Mouse (Mus musculus): ENCODE measurements at regions not wholly inside any gene's neighbourhood (a gene's known extent, or its start where the extent isn't known, plus 50 kb on each side); places are given as distances from the start of the nearest gene placed in this dataset.

DNA sequence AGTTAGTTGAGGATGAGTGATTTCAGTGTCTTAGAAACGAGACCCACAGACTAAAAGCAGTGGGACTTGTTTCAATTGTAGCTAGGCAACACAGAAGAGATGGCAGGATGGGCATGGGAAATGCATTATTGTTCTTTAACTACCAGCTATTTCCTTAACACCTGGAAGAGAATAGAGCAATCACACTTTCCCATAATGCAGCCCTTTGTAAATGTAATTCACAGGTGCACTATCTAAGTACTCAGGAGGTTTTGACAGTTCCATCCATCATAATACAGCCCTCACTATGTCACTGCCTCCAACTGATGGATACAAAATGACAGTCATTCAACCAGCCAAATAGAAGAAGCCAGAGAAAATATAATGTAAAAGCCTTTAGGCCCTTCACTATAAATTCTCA, 697.3 kb downstream of the Prdm13 start:
- Histone ChIP-seq H3K4me3 (ENCODE audit: low read depth, low read length) (no peak overlapping the region), H3K27ac (ENCODE audit: low read depth, low read length) (no peak overlapping the region), H3K27me3 (ENCODE audit: insufficient read depth, low read length) (no peaks in the 10 kb centered on the region), H3K36me3 (ENCODE audit: insufficient read depth) (no peaks in the 10 kb centered on the region), H3K4me1 (ENCODE audit: insufficient read depth) (no peaks in the 10 kb centered on the region), H3K9me3 (ENCODE audit: low read length) (no peaks in the 10 kb centered on the region), H3K9ac (no peak overlapping the region), H3K4me2 (ENCODE audit: low read depth) (no peak overlapping the region)
- TF ChIP-seq CTCF (IDR thresholded peaks at IDR 0.05; ENCODE audit: low read depth): no peak
- peak; percentile 56; the same call in 1 of the 2 replicates for ATAC-seq
- DNase-seq: peak; percentile 4
- 15% methylated on average over 1 of the region's 1 CpGs for WGBS

DNA sequence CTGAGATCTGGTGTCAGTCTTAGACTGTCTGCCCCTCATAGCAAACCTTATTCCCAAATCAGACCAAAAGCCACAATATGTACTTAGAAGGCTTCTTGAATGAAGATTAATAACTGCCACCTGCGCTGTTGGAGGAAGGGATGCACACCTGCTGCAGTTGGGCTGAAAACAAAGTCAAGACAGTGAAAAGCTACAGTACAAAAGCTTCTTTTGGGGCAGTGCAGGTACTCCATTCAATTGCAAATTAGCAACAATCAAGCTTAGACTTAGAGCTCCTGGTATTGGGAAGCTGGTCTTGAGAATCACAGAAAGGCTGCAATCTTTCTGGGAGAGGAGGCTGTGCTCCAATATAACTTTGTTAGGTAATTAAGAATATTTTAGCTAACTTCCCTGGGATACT, 712.3 kb downstream of the Prdm13 start:
- TF ChIP-seq CTCF (IDR thresholded peaks at IDR 0.05; ENCODE audit: low read depth): no peak
- Histone ChIP-seq H3K4me3 (ENCODE audit: low read depth, low read length) (no peak overlapping the region), H3K27me3 (ENCODE audit: insufficient read depth, low read length) (no peaks in the 10 kb centered on the region), H3K27ac (ENCODE audit: low read depth, low read length) (no peak overlapping the region), H3K9me3 (ENCODE audit: low read length) (no peaks in the 10 kb centered on the region), H3K4me2 (ENCODE audit: low read depth) (no peak overlapping the region), H3K36me3 (ENCODE audit: insufficient read depth) (no peaks in the 10 kb centered on the region), H3K4me1 (ENCODE audit: insufficient read depth) (no peaks in the 10 kb centered on the region), H3K9ac (no peak overlapping the region)
- 92% methylated on average over 1 of the region's 1 CpGs for WGBS
- DNase-seq: no peak
- no peak for ATAC-seq

DNA sequence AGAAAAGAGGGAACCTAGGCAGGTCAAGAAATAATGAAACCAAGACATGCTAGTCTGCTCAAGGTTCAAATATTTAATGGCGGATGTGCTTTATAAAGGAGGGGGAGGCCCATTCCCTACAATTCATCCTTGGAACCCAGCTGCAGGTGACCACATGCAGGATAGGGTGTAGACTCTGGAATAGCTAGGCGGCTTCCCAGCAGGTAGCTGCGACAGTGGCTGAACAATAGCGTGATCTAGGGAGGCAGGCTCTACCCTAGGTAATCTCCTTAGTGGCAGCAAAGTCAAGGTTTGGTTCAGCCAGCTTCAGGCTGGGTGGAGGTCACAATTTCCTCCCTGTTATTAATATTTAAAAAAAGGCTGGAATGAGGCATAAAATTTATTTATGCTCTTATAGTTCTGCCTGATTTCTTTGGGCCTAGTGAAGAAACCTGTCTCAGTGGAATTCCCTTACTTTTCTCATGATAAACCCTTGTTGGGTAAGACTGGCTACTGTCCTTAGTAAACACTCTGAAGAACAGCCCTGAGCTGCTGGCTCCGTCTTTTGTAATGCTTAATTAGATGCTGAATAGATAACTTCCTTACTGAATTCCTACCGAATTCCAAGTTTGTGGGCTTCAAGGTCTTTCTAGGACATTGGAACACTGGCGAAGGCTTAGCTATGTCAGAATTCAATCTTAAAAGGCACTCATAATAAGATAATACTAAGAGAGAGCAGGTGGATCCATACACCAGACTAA, 713.5 kb downstream of the Prdm13 start:
- H3K27me3 ChIP-seq (ENCODE audit: insufficient read depth, low read length): no peaks in the 10 kb centered on the region
- TF ChIP-seq CTCF (IDR thresholded peaks at IDR 0.05; ENCODE audit: low read depth): no peak
- no peak overlapping the region for H3K27ac ChIP-seq (ENCODE audit: low read depth, low read length)
- ATAC-seq (no peak), DNase-seq (no peak)
- 88% methylated on average over 7 of the region's 7 CpGs for WGBS
- no peak overlapping the region for H3K4me2 ChIP-seq (ENCODE audit: low read depth)
- no peaks in the 10 kb centered on the region for H3K36me3 ChIP-seq (ENCODE audit: insufficient read depth)
- no peak overlapping the region for H3K9ac ChIP-seq
- no peaks in the 10 kb centered on the region for H3K9me3 ChIP-seq (ENCODE audit: low read length)
- no peaks in the 10 kb centered on the region for H3K4me1 ChIP-seq (ENCODE audit: insufficient read depth)
- H3K4me3 ChIP-seq (ENCODE audit: low read depth, low read length): no peak overlapping the region

DNA sequence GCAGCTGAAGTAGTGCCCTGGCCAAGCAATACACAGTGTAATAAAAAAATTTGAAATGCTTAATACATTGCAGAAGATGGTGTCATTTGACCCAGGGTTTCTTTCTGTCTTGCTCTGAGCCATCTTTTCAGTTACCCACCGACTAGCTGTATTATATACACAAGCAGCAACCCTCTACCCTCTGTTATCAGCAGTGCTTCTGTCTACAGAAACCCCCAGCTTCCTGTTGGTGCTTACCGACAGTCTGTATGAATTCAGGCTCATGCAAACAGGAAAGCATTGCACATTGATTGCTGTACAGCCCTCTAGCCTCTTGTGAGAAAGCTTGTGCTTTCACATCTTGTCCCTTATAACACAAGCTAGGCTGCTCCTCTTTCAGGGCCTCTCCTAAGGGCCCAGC, 736.1 kb downstream of the Prdm13 start:
- Histone ChIP-seq H3K9me3 (ENCODE audit: low read length) (no peaks in the 10 kb centered on the region), H3K36me3 (ENCODE audit: insufficient read depth) (no peaks in the 10 kb centered on the region), H3K4me2 (ENCODE audit: low read depth) (no peak overlapping the region), H3K27me3 (ENCODE audit: insufficient read depth, low read length) (no peaks in the 10 kb centered on the region), H3K4me3 (ENCODE audit: low read depth, low read length) (no peak overlapping the region), H3K27ac (ENCODE audit: low read depth, low read length) (no peak overlapping the region), H3K4me1 (ENCODE audit: insufficient read depth) (no peaks in the 10 kb centered on the region), H3K9ac (no peak overlapping the region)
- no peak for TF ChIP-seq CTCF (IDR thresholded peaks at IDR 0.05; ENCODE audit: low read depth)
- DNase-seq (no peak), ATAC-seq (no peak)
- 51% methylated on average over 2 of the region's 2 CpGs for WGBS
